Mouse (Mus musculus): Measurements from ENCODE around the gene Mpi. TPM values are rescaled to one million over a fixed set of nuclear protein-coding genes. Genes with fewer than 3 reads are reported as not detected.

The Mpi gene
- polyA plus RNA-seq, 1 experiment from 2014 or later: 53.3 TPM

- WGBS: under 1% methylated on average over 37 of the region's 37 CpGs
- Histone ChIP-seq H3K36me3 (no peaks in the 10 kb centered on the region), H3K27ac (peak within 1 kb of the TSS; percentile 82), H3K9me3 (replicated peaks) (no peaks in the 10 kb centered on the region), H3K4me3 (replicated peaks) (peak within 1 kb of the TSS; percentile 83), H3K4me1 (peaks cover 49% of the 10 kb centered on the region), H3K27me3 (no peaks in the 10 kb centered on the region), H3K4me2 (peak within 1 kb of the TSS; percentile 79), H3K9ac (peak within 1 kb of the TSS; percentile 70)
- peak; percentile 98 for ATAC-seq (replicated peaks; ENCODE audit: low FRiP score)
Measured at GRCm38 (mm10) chr9:57560861-57561710, 8.5 kb upstream of the Mpi start, which contains the start of gene Scamp2. Scamp2 (plus strand) TSS chr9:57560943.

GRCm38 (mm10) chr9:57560263-57560662, 7.7 kb upstream of the Mpi start:
- H3K4me1 ChIP-seq: peaks cover 42% of the 10 kb centered on the region
- no peaks in the 10 kb centered on the region for H3K36me3 ChIP-seq
- H3K27me3 ChIP-seq: no peaks in the 10 kb centered on the region
- H3K4me3 ChIP-seq (replicated peaks): peak overlapping the region; percentile 83
- peak overlapping the region; percentile 79 for H3K4me2 ChIP-seq
- H3K9ac ChIP-seq: peak overlapping the region; percentile 70
- WGBS: 29% methylated on average over 7 of the region's 7 CpGs
- no peaks in the 10 kb centered on the region for H3K9me3 ChIP-seq (replicated peaks)
- no peak for ATAC-seq (replicated peaks; ENCODE audit: low FRiP score)
- H3K27ac ChIP-seq: peak overlapping the region; percentile 82

- 85% methylated on average over 2 of the region's 2 CpGs for WGBS
- no peaks in the 10 kb centered on the region for H3K27me3 ChIP-seq
- no peak overlapping the region for H3K4me2 ChIP-seq
- H3K27ac ChIP-seq: no peak overlapping the region
- peaks cover 39% of the 10 kb centered on the region for H3K4me1 ChIP-seq
- no peak overlapping the region for H3K4me3 ChIP-seq (replicated peaks)
- ATAC-seq (replicated peaks; ENCODE audit: low FRiP score): no peak
- no peak overlapping the region for H3K9ac ChIP-seq
- H3K9me3 ChIP-seq (replicated peaks): no peaks in the 10 kb centered on the region
- H3K36me3 ChIP-seq: no peaks in the 10 kb centered on the region
Measured at GRCm38 (mm10) chr9:57559568-57559967, 7.0 kb upstream of the Mpi start.

- H3K9me3 ChIP-seq (replicated peaks): no peaks in the 10 kb centered on the region
- 89% methylated on average over 4 of the region's 4 CpGs for WGBS
- no peaks in the 10 kb centered on the region for H3K36me3 ChIP-seq
- no peak overlapping the region for H3K4me2 ChIP-seq
- ATAC-seq (replicated peaks; ENCODE audit: low FRiP score): no peak
- H3K9ac ChIP-seq: no peak overlapping the region
- H3K27ac ChIP-seq: no peak overlapping the region
- peaks cover 31% of the 10 kb centered on the region for H3K4me1 ChIP-seq
- no peak overlapping the region for H3K4me3 ChIP-seq (replicated peaks)
- H3K27me3 ChIP-seq: no peaks in the 10 kb centered on the region
Measured at GRCm38 (mm10) chr9:57558625-57559024, 6.1 kb upstream of the Mpi start.

DNA sequence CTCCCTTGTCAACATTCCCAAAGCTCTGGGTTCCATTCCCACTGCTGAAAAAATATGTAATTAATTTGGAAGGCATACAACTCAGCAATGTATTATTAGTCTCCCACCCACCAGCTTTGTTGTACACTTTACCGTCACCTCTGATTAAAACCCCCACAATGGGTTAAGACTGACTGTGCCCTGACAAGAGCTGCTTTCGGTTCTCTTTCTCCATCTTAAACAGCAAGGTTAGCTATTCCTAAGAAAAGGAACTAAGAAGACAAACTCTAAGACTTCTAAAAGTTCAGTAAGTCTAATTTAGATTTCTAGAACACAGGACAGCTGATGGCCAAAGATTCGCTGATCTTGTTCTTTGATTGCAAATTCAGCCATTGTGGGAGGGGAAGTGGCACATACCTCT, 4.7 kb upstream of the Mpi start:
- H3K27me3 ChIP-seq: no peaks in the 10 kb centered on the region
- H3K4me1 ChIP-seq: peaks cover 16% of the 10 kb centered on the region
- H3K9ac ChIP-seq: no peak overlapping the region
- no peaks in the 10 kb centered on the region for H3K9me3 ChIP-seq (replicated peaks)
- no peak for ATAC-seq (replicated peaks; ENCODE audit: low FRiP score)
- H3K36me3 ChIP-seq: no peaks in the 10 kb centered on the region
- 75% methylated on average over 3 of the region's 3 CpGs for WGBS
- no peak overlapping the region for H3K4me3 ChIP-seq (replicated peaks)
- H3K27ac ChIP-seq: no peak overlapping the region
- H3K4me2 ChIP-seq: no peak overlapping the region

GRCm38 (mm10) chr9:57554753-57555152, 2.2 kb upstream of the Mpi start:
- Histone ChIP-seq H3K9ac (no peak overlapping the region), H3K36me3 (peaks cover 11% of the 10 kb centered on the region), H3K4me2 (no peak overlapping the region), H3K4me3 (replicated peaks) (no peak overlapping the region), H3K4me1 (peaks cover 7% of the 10 kb centered on the region), H3K27ac (no peak overlapping the region), H3K27me3 (no peaks in the 10 kb centered on the region), H3K9me3 (replicated peaks) (no peaks in the 10 kb centered on the region)
- ATAC-seq (replicated peaks; ENCODE audit: low FRiP score): no peak
- WGBS: 68% methylated on average over 3 of the region's 3 CpGs

- no peak for ATAC-seq (replicated peaks; ENCODE audit: low FRiP score)
- Histone ChIP-seq H3K9ac (no peak overlapping the region), H3K27me3 (no peaks in the 10 kb centered on the region), H3K27ac (no peak overlapping the region), H3K9me3 (replicated peaks) (no peaks in the 10 kb centered on the region), H3K4me2 (no peak overlapping the region), H3K36me3 (peaks cover 28% of the 10 kb centered on the region), H3K4me3 (replicated peaks) (no peak overlapping the region), H3K4me1 (peaks cover 7% of the 10 kb centered on the region)
- WGBS: 72% methylated on average over 11 of the region's 11 CpGs
Measured at GRCm38 (mm10) chr9:57553119-57553518, 556 bp upstream of the Mpi start.

DNA sequence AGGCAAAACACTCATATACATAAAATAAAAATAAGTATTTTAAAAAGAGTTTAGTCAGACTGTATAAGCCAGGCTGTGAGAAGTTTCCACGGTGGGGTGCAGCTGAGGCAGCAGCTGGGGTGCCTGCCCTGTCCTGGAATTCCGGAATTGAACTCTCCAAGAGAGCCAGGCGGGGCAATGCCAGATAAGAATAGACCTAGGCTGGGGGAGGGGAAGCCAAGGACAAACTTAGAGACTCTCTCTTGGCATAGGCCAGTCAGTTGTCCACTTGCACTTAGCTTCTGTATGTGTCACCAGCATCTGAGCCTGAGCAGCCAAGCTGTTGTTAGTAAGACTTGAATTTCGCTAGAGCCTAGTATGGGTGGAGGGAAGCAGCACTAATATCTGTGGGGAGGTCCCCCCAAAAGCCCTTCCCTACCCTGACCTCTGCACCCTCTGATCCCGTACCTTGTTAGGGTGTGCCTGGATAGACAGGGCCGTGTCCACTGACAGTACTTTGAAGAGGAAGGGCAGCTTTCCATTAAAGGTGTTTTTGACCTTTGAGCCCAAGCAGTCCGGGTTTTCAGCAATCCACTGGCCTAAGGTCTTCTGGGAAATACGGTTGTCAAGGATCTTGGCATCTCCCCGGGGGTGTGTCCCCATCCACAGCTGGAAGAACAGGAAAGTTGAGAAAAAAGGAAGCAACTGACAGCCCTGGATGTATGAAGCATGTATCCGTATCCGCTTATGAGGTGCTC, 2.3 kb downstream of the Mpi start:
- WGBS: 87% methylated on average over 11 of the region's 11 CpGs
- Histone ChIP-seq H3K4me2 (no peak overlapping the region), H3K9me3 (replicated peaks) (no peaks in the 10 kb centered on the region), H3K4me1 (peaks cover 7% of the 10 kb centered on the region), H3K36me3 (peaks cover 56% of the 10 kb centered on the region), H3K9ac (no peak overlapping the region), H3K27me3 (no peaks in the 10 kb centered on the region), H3K4me3 (replicated peaks) (no peak overlapping the region), H3K27ac (no peak overlapping the region)
- ATAC-seq (replicated peaks; ENCODE audit: low FRiP score): no peak

DNA sequence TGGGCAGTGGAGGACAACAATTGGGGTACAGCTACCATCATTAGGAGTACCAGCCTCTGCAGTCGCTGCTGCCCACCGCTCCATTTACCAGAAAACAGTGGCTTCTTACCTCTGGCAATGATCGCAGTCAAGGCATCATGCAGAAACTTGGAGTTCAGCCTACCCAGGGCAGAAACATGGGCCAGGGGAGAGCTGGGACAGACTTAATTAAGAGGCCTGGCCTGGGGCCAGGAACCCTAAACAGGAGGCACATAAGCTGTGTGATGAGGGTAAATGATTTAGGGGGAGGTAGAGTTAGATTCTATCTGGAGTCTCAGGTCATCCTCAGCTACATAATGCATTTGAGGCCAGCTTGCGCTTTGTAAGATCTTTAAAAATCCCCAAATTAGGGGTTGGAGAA, 3.4 kb downstream of the Mpi start:
- Histone ChIP-seq H3K9me3 (replicated peaks) (no peaks in the 10 kb centered on the region), H3K4me3 (replicated peaks) (no peak overlapping the region), H3K27me3 (no peaks in the 10 kb centered on the region), H3K36me3 (peaks cover 67% of the 10 kb centered on the region), H3K27ac (no peak overlapping the region), H3K9ac (no peak overlapping the region), H3K4me2 (no peak overlapping the region), H3K4me1 (peaks cover 7% of the 10 kb centered on the region)
- 92% methylated on average over 4 of the region's 4 CpGs for WGBS
- ATAC-seq (replicated peaks; ENCODE audit: low FRiP score): no peak

DNA sequence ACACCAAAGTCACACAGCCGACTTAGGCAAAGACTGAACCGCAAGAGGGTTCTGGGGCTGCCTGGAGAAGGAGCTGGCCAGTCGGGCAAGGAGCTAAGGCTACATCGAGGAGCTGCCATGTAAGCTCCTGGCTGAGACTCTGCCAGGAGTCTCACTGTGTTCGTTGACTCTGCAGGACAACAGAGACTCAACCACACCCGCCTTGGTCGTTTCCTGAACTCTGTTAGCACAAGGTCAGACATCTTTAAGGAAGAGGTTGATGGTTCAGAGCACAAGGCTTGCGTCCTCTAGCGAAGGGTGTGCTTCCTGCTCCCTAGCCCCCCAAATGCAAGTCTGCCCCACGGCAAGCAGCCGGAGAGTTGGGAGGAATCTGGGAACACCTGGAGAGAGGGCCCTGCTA, 4.7 kb downstream of the Mpi start:
- Histone ChIP-seq H3K36me3 (peaks cover 78% of the 10 kb centered on the region), H3K4me1 (peaks cover 7% of the 10 kb centered on the region), H3K27me3 (no peaks in the 10 kb centered on the region), H3K27ac (no peak overlapping the region), H3K4me2 (no peak overlapping the region), H3K9me3 (replicated peaks) (no peaks in the 10 kb centered on the region), H3K9ac (no peak overlapping the region), H3K4me3 (replicated peaks) (no peak overlapping the region)
- WGBS: 88% methylated on average over 11 of the region's 11 CpGs
- no peak for ATAC-seq (replicated peaks; ENCODE audit: low FRiP score)

GRCm38 (mm10) chr9:57547287-57547686, 5.3 kb downstream of the Mpi start:
- peaks cover 7% of the 10 kb centered on the region for H3K4me1 ChIP-seq
- H3K36me3 ChIP-seq: peaks cover 84% of the 10 kb centered on the region
- no peak overlapping the region for H3K4me2 ChIP-seq
- H3K27ac ChIP-seq: no peak overlapping the region
- no peak overlapping the region for H3K4me3 ChIP-seq (replicated peaks)
- H3K9ac ChIP-seq: no peak overlapping the region
- 73% methylated on average over 5 of the region's 5 CpGs for WGBS
- H3K9me3 ChIP-seq (replicated peaks): no peaks in the 10 kb centered on the region
- no peaks in the 10 kb centered on the region for H3K27me3 ChIP-seq
- ATAC-seq (replicated peaks; ENCODE audit: low FRiP score): no peak

DNA sequence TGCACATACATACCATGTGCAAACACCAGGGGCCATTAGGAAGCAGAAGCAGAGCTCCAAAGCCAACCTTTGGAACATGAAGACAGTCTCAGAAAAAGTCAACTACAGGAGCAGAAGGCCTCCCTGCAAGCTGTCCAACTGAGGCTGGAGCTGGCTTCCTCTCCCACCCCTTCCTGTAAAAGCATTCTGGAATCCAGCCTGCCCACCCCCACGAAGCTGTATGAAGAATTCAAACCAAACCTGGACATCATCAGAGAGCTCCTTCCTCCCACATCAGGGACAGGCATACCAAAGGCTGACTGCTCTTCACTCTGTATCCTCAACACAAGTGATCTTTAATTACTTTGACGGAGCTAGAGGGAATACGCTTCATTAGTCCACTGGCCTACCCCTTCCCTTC, 8.6 kb downstream of the Mpi start:
- H3K4me3 ChIP-seq (replicated peaks): no peak overlapping the region
- no peak for ATAC-seq (replicated peaks; ENCODE audit: low FRiP score)
- no peak overlapping the region for H3K4me2 ChIP-seq
- H3K9me3 ChIP-seq (replicated peaks): no peaks in the 10 kb centered on the region
- WGBS: 76% methylated on average over 3 of the region's 3 CpGs
- H3K9ac ChIP-seq: no peak overlapping the region
- H3K27ac ChIP-seq: no peak overlapping the region
- peaks cover 96% of the 10 kb centered on the region for H3K36me3 ChIP-seq
- no peaks in the 10 kb centered on the region for H3K27me3 ChIP-seq
- peaks cover 3% of the 10 kb centered on the region; the same call in 1 of the 2 replicates for H3K4me1 ChIP-seq

Measured in kidney, embryonic 15.5 days (tissue).